Mouse (Mus musculus) lung, postnatal 0 days (tissue): Measurements from ENCODE around the gene Nfia. TPM values are rescaled to one million over a fixed set of nuclear protein-coding genes. Genes with fewer than 3 reads are reported as not detected.

Experiments
- ATAC-seq: fragments of 200-750 bp; cut with Nextera tagmentation; 2 replicates; pipeline ENCODE4 v1.8.0; 2017; ENCODE audit warnings: moderate library complexity
- DNase-seq: peaks from one replicate; pipeline ENCODE4 v3.0.0-alpha.2; 2016; ENCODE audit warnings: low spot score
- H3K27ac ChIP-seq: fragments of 300-500 bp; sonication (generic); 2 replicates; pipeline ENCODE4 v1.5.1; 2014; ENCODE audit warnings: antibody characterized with exemption, mild to moderate bottlenecking, low read length, mixed read lengths
- H3K27me3 ChIP-seq: fragments of 300-500 bp; sonication (generic); replicated peaks from 2 replicates; pipeline ENCODE4 v1.6.1; 2014; ENCODE audit warnings: low read length, mixed read lengths; ENCODE audit not compliant: insufficient read depth
- H3K36me3 ChIP-seq: fragments of 300-500 bp; sonication (generic); 2 replicates; pipeline ENCODE4 v1.6.1; 2014; ENCODE audit warnings: low read length, mixed read lengths; ENCODE audit not compliant: insufficient read depth
- H3K4me1 ChIP-seq: fragments of 300-500 bp; sonication (generic); 2 replicates; pipeline ENCODE4 v1.6.1; 2014; ENCODE audit warnings: antibody characterized with exemption, low read depth, low read length, mixed read lengths; ENCODE audit not compliant: insufficient read depth
- H3K4me2 ChIP-seq: fragments of 300-500 bp; sonication (generic); replicated peaks from 2 replicates; pipeline ENCODE4 v1.6.1; 2014; ENCODE audit warnings: low read depth, mild to moderate bottlenecking, low read length, moderate library complexity, mixed read lengths
- H3K4me3 ChIP-seq: fragments of 300-500 bp; sonication (generic); 2 replicates; pipeline ENCODE4 v1.5.1; 2014; ENCODE audit warnings: low read depth, low read length
- H3K9ac ChIP-seq: fragments of 300-500 bp; sonication (generic); replicated peaks from 2 replicates; pipeline ENCODE4 v1.6.1; 2014; ENCODE audit warnings: low read depth, mild to moderate bottlenecking
- H3K9me3 ChIP-seq: fragments of 300-500 bp; sonication (generic); 2 replicates; pipeline ENCODE4 v1.6.1; 2016; ENCODE audit warnings: low read length, mixed read lengths
- CTCF ChIP-seq: IDR thresholded peaks from 2 replicates; pipeline ENCODE4 v1.5.1; 2016; ENCODE audit warnings: antibody characterized with exemption, mild to moderate bottlenecking
- EP300 ChIP-seq: IDR thresholded peaks from 2 replicates; pipeline ENCODE4 v1.6.1; 2016; ENCODE audit warnings: antibody characterized with exemption, mild to moderate bottlenecking, control low read depth
- WGBS: fragments of 180-500 bp; shearing (Covaris S2); extraction: QIAGEN DNeasy Blood & Tissue Kit; methylation state at CpG from one replicate; pipeline ENCODE4 v1.1.7; 2014; 5-methylcytosine and 5-hydroxymethylcytosine counted together
- polyA plus RNA-seq: library from polyadenylated mRNA; unstranded; fragments of >200 nt; fragmentation: Nextera tagmentation; extraction: Ambion mirVana; gene quantifications from 2 replicates; pipeline ENCODE4 v1.2.1, GENCODE M21; 2015

Nfia gene
- polyA plus RNA-seq, 1 experiment from 2014 or later, result 40.5 TPM

DNA sequence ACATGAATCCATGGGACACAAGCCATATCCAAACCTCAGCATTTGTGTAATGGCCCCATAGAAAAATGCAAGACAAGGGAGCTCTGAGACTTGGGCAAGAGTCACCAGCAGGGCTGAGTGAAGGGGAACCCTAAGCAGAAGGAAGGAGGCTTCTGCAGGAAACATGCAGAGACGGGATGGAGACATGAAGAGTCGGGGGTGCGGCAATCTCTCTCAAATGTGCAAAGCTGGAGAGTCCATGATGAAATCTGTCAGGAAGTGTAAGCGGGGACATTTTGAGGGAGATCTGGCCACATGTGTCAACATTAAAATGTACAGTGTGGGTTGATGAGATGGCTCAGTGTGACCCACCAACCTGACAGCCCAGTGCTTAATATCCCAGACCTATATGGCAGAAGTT is 361.5 kb downstream of the Nfia start:
- no peaks in the 10 kb centered on the region for H3K9me3 ChIP-seq
- no peak for TF ChIP-seq CTCF
- TF ChIP-seq EP300, result no peak
- no peaks in the 10 kb centered on the region for H3K4me1 ChIP-seq
- no peak for ATAC-seq
- H3K4me2 ChIP-seq, result no peak overlapping the region
- no peak overlapping the region for H3K4me3 ChIP-seq
- no peaks in the 10 kb centered on the region for H3K27me3 ChIP-seq
- H3K27ac ChIP-seq, result no peak overlapping the region
- no peak for DNase-seq
- WGBS, result 85% methylated on average over 4 of the region's 4 CpGs
- no peak overlapping the region for H3K9ac ChIP-seq
- no peaks in the 10 kb centered on the region for H3K36me3 ChIP-seq

DNA sequence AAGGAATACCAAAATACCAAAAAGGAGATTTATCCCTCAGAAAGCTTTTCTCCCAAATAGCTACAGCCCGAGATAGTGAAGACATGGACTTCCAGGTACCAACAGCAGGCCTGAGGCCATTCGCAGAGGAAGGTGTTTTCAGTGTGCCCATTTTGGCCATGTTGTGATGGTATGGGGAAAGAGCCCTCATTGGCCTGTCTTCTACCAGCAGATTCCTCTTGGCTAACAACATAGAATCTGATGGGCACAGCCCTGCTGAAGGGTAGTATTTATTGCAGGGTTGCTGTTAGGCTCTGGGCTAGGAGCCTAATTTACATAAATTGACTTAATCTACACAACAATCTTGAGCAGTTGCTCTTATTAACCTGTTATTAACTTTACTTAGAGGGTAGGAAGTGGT is 363.5 kb downstream of the Nfia start:
- whole genome bisulfite sequencing, result 90% methylated on average over 2 of the region's 2 CpGs
- TF ChIP-seq CTCF, result no peak
- TF ChIP-seq EP300, result no peak
- Histone ChIP-seq H3K9me3 (no peaks in the 10 kb centered on the region), H3K27me3 (no peaks in the 10 kb centered on the region), H3K27ac (no peak overlapping the region), H3K4me1 (no peaks in the 10 kb centered on the region), H3K36me3 (no peaks in the 10 kb centered on the region), H3K9ac (no peak overlapping the region), H3K4me2 (no peak overlapping the region), H3K4me3 (no peak overlapping the region)
- DNase-seq (no peak), ATAC-seq (no peak)

DNA sequence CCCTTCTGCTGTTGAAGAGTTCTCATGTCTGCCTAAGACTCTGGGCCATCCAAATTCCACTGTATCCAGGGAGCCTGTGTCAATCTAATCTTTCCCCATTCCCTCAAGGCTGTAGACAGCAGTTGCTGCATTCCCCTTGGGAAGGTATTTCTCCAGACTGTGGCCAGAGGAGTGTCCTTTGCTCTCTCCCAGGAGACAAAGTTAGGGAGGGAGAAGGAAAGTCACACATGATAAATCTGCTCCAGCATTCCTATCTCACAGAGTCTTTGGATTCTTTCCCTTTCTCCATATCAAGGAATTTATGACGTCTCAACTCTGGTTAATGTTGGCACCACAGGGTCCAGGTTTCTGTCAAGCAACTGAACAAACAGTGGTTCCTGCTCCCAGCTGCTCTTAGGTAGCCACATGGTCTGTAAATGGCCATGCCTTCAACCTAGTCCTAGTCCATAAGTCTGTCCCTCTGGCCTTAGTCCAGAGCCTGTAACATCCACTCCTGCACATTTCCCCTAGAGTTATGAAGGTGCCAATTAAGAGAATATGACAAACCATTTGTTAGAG is 370.4 kb downstream of the Nfia start:
- Histone ChIP-seq H3K27me3 (no peaks in the 10 kb centered on the region), H3K36me3 (no peaks in the 10 kb centered on the region), H3K4me1 (no peaks in the 10 kb centered on the region), H3K4me2 (no peak overlapping the region), H3K27ac (no peak overlapping the region), H3K4me3 (no peak overlapping the region), H3K9me3 (no peaks in the 10 kb centered on the region), H3K9ac (no peak overlapping the region)
- peak; percentile 44 for DNase-seq
- TF ChIP-seq EP300 (no peak), CTCF (no peak)
- peak; percentile 21; the same call in 1 of the 2 replicates for ATAC-seq
- WGBS, result 34% methylated on average over 1 of the region's 1 CpGs

DNA sequence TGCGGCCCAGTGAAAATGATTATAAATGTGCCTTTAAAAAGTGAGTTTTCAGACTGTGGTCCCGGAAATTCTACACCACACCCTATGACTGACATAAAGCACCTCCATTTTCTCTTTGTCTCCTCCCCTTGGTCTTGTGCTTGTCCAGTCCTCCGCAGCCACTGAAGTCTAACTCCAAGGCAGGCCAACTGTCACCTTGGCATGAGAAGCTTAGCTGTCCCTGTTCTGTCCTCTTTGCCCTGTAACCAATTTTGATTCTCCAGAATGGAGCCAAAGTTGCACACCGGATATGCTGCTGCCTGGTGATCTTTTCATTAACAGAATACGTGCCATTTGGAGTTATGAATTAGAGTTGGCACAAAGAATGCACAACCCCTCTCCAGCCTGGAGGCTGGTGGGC is 378.0 kb downstream of the Nfia start:
- Histone ChIP-seq H3K27me3 (no peaks in the 10 kb centered on the region), H3K4me3 (no peak overlapping the region), H3K9me3 (no peaks in the 10 kb centered on the region), H3K4me2 (no peak overlapping the region), H3K27ac (no peak overlapping the region), H3K9ac (no peak overlapping the region), H3K4me1 (no peaks in the 10 kb centered on the region), H3K36me3 (no peaks in the 10 kb centered on the region)
- 82% methylated on average over 5 of the region's 5 CpGs for WGBS
- DNase-seq (no peak), ATAC-seq (no peak)
- no peak for TF ChIP-seq CTCF
- no peak for TF ChIP-seq EP300

DNA sequence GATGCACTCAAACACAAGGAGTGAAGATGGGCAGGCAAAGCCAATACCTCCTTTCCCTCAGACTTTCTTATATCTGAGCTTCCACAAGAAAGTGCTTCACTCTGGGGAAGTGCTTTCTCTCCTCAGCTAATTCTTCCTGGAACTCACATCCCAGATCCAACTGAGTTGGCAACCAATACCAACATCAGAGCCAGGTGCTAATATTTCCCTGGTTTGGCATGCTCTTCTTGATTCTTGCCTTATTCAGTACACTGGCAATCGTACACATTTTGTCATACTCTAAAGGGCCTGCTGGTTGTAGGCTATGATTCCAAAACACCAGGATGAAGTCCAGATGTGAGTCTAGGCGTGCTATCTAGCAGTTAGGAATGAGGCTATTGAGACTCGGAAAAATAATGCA is 385.4 kb downstream of the Nfia start:
- H3K4me2 ChIP-seq, result no peak overlapping the region
- H3K27ac ChIP-seq, result no peak overlapping the region
- no peaks in the 10 kb centered on the region for H3K36me3 ChIP-seq
- H3K9ac ChIP-seq, result no peak overlapping the region
- no peak overlapping the region for H3K4me3 ChIP-seq
- ATAC-seq (no peak), DNase-seq (no peak)
- TF ChIP-seq EP300 (no peak), CTCF (no peak)
- H3K4me1 ChIP-seq, result no peaks in the 10 kb centered on the region
- no peaks in the 10 kb centered on the region for H3K27me3 ChIP-seq
- H3K9me3 ChIP-seq, result no peaks in the 10 kb centered on the region
- 90% methylated on average over 3 of the region's 3 CpGs for WGBS

DNA sequence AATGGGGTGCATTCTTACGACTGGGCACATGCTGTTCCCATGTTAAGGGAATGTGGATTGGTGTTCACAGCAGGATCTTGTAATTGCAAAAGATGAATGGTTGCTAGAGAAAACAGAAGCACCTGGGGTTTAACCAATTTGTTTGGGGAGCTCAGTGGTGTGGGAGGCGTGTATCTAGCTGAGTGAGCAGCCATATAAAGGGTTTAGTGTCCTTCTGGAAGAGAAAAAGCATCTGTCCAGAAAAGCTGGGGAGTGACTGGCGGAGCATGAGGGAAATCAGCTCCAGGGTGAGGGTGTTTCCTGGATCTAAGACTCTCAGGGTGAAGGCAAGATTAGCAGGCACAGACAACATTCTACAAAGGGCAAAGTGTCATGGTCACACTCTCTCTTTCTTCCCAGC is 393.8 kb downstream of the Nfia start:
- H3K36me3 ChIP-seq, result no peaks in the 10 kb centered on the region
- no peaks in the 10 kb centered on the region for H3K4me1 ChIP-seq
- no peak for DNase-seq
- H3K4me2 ChIP-seq, result no peak overlapping the region
- ATAC-seq, result no peak
- no peak overlapping the region for H3K27ac ChIP-seq
- 76% methylated on average over 3 of the region's 3 CpGs for WGBS
- H3K9ac ChIP-seq, result no peak overlapping the region
- H3K9me3 ChIP-seq, result no peaks in the 10 kb centered on the region
- H3K4me3 ChIP-seq, result no peak overlapping the region
- H3K27me3 ChIP-seq, result no peaks in the 10 kb centered on the region
- no peak for TF ChIP-seq EP300
- TF ChIP-seq CTCF, result no peak

Other genes with a start within 250 kb of the Nfia start
- gene E130114P18Rik, start 5.3 kb downstream of the Nfia start, polyA plus RNA-seq, result 0.36 and 0.76 TPM in 2 replicates